Mouse (Mus musculus): ENCODE measurements around the gene Asb18. TPM values are rescaled to one million over a fixed set of nuclear protein-coding genes. Genes with fewer than 3 reads are reported as not detected.
A peak's percentile ranks its signal among the peaks of the same experiment; 100 is the strongest.

The Asb18 gene
- 1 to 10 TPM; 1.5 to 1.6 TPM for total RNA-seq (2021)

- intact Hi-C loops (cut with DNase I) = no loop called here
- DNase-seq (ENCODE audit: low spot score in 2 of 2) = no peak
Observed at GRCm38 (mm10) chr1:90014446-90014845, at the start of gene Asb18. Gene Asb18, minus strand, starts transcription at chr1:90014666.

- peak; percentile 62 to 70 for DNase-seq (ENCODE audit: low spot score in 2 of 2)
- intact Hi-C loops (cut with DNase I) = loop anchor here (1.0 to 5.0 kb wide), 3 partner anchors 144 to 897 kb away; no protein-coding TSS in a partner anchor
Observed at GRCm38 (mm10) chr1:90060599-90060998, 46.1 kb upstream of the Asb18 start.

- intact Hi-C loops (cut with DNase I) = loop anchor here (1.0 to 5.0 kb wide), 3 partner anchors 145 to 897 kb away; no protein-coding TSS in a partner anchor
- DNase-seq (ENCODE audit: low spot score in 2 of 2) = no peak
Observed at GRCm38 (mm10) chr1:90060054-90060453, 45.6 kb upstream of the Asb18 start.

GRCm38 (mm10) chr1:90054991-90055390 is 40.5 kb upstream of the Asb18 start:
- peak; percentile 30 to 88 for DNase-seq (ENCODE audit: low spot score in 2 of 2)
- intact Hi-C loops (cut with DNase I) = loop anchor here (5.0 to 10.0 kb wide), 3 partner anchors 220 to 410 kb away; no protein-coding TSS in a partner anchor

- peak; percentile 57 to 74 for DNase-seq (ENCODE audit: low spot score in 2 of 2)
- intact Hi-C loops (cut with DNase I) = loop anchor here (10.0 kb wide), 2 partner anchors 223 to 407 kb away; no protein-coding TSS in a partner anchor
Observed at GRCm38 (mm10) chr1:90051347-90051746, 36.9 kb upstream of the Asb18 start.

- no peak for DNase-seq (ENCODE audit: low spot score in 2 of 2)
- intact Hi-C loops (cut with DNase I) = loop anchor here (10.0 kb wide), 2 partner anchors 225 to 405 kb away; no protein-coding TSS in a partner anchor
Observed at GRCm38 (mm10) chr1:90050046-90050739, 35.7 kb upstream of the Asb18 start.

GRCm38 (mm10) chr1:90028305-90028704 is 13.8 kb upstream of the Asb18 start:
- no peak for DNase-seq (ENCODE audit: low spot score in 2 of 2)
- intact Hi-C loops (cut with DNase I) = no loop called here

GRCm38 (mm10) chr1:90026945-90027344 is 12.5 kb upstream of the Asb18 start:
- DNase-seq (ENCODE audit: low spot score in 2 of 2) = no peak
- intact Hi-C loops (cut with DNase I) = no loop called here

- intact Hi-C loops (cut with DNase I) = no loop called here
- DNase-seq (ENCODE audit: low spot score in 2 of 2) = no peak
Observed at GRCm38 (mm10) chr1:90020336-90020735, 5.9 kb upstream of the Asb18 start.

GRCm38 (mm10) chr1:90018071-90018470 is 3.6 kb upstream of the Asb18 start:
- intact Hi-C loops (cut with DNase I) = no loop called here
- DNase-seq (ENCODE audit: low spot score in 2 of 2) = no peak

GRCm38 (mm10) chr1:90013273-90013672 is 1.2 kb downstream of the Asb18 start:
- no peak for DNase-seq (ENCODE audit: low spot score in 2 of 2)
- intact Hi-C loops (cut with DNase I) = no loop called here

- no peak for DNase-seq (ENCODE audit: low spot score in 2 of 2)
- intact Hi-C loops (cut with DNase I) = no loop called here
Observed at GRCm38 (mm10) chr1:90012850-90013249, 1.6 kb downstream of the Asb18 start.

- intact Hi-C loops (cut with DNase I) = no loop called here
- DNase-seq (ENCODE audit: low spot score in 2 of 2) = peak in 1 of 2 experiments; percentile 14
Observed at GRCm38 (mm10) chr1:90012168-90012567, 2.3 kb downstream of the Asb18 start.

GRCm38 (mm10) chr1:90010077-90010476 is 4.4 kb downstream of the Asb18 start:
- no peak for DNase-seq (ENCODE audit: low spot score in 2 of 2)

GRCm38 (mm10) chr1:90009188-90009587 is 5.3 kb downstream of the Asb18 start:
- no peak for DNase-seq (ENCODE audit: low spot score in 2 of 2)
- intact Hi-C loops (cut with DNase I) = no loop called here

More at GRCm38 (mm10) chr1:90010077-90010476, 4.4 kb downstream of the Asb18 start:
- intact Hi-C loops (cut with DNase I) = no loop called here

GRCm38 (mm10) chr1:90006666-90007065 is 7.8 kb downstream of the Asb18 start:
- intact Hi-C loops (cut with DNase I) = no loop called here
- DNase-seq (ENCODE audit: low spot score in 2 of 2) = peak; percentile 17 to 38

- intact Hi-C loops (cut with DNase I) = no loop called here
- DNase-seq (ENCODE audit: low spot score in 2 of 2) = no peak
Observed at GRCm38 (mm10) chr1:90000981-90001380, 13.5 kb downstream of the Asb18 start.

GRCm38 (mm10) chr1:89999858-90000257 is 14.6 kb downstream of the Asb18 start:
- intact Hi-C loops (cut with DNase I) = no loop called here
- DNase-seq (ENCODE audit: low spot score in 2 of 2) = no peak

GRCm38 (mm10) chr1:89998696-89999095 is 15.8 kb downstream of the Asb18 start:
- no peak for DNase-seq (ENCODE audit: low spot score in 2 of 2)
- intact Hi-C loops (cut with DNase I) = no loop called here

GRCm38 (mm10) chr1:89998076-89998475 is 16.4 kb downstream of the Asb18 start:
- peak; percentile 7 to 36 for DNase-seq (ENCODE audit: low spot score in 2 of 2)
- intact Hi-C loops (cut with DNase I) = no loop called here

- intact Hi-C loops (cut with DNase I) = no loop called here
- no peak for DNase-seq (ENCODE audit: low spot score in 2 of 2)
Observed at GRCm38 (mm10) chr1:89992256-89992655, 22.2 kb downstream of the Asb18 start.
